Mouse (Mus musculus): ENCODE measurements around the gene R3hdm4. TPM values are rescaled to one million over a fixed set of nuclear protein-coding genes. Genes with fewer than 3 reads are reported as not detected.

The R3hdm4 gene
- polyA plus RNA-seq, 1 experiment from 2014 or later = 309 TPM

DNA sequence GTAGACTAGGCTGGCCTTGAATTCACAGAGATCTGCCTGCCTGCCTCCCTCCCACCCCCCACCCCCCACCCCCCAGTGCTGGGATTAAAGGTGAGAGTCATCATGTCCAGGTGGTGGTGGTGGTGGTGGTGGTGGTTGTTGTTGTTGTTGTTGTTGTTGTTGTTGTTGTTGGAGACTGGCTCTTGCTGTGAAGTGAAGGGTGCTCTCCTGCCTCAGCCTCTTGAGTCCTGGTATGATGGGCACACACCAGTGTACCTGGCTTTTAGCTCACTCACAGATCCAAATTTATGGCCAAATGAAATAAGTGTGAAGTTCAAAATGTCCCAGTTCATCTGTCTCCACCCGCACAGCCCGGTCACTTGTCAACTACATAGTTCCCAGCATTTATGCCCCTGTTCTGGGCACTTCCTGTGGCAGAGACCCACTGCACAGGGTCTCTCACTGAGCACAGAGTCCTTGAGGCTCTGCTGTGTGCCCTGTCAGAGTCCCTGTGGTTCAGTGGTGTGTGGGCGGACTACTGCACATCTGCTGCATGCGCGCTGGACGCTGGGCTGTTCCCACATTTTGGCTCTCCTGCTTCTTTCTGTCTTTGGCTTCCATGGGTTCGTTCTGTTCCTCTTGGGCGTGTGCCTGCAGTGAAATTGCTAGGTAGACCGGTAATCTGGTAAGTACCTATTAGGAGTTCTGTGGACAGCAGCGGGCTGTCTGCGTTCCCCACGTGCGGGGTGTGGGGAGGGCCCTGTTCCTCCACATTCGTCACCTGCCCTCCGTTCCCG lies 14.0 kb upstream of the R3hdm4 start:
- Histone ChIP-seq H3K27me3 (replicated peaks; ENCODE audit: control insufficient read depth, insufficient read depth, low read length) (no peaks in the 10 kb centered on the region), H3K9me3 (ENCODE audit: control insufficient read depth, low read length) (no peaks in the 10 kb centered on the region), H3K4me2 (ENCODE audit: low read length) (no peak overlapping the region), H3K4me3 (replicated peaks; ENCODE audit: low read length) (no peak overlapping the region), H3K27ac (ENCODE audit: low read length) (no peak overlapping the region), H3K4me1 (replicated peaks; ENCODE audit: control insufficient read depth, insufficient read depth, low read length) (peaks cover 20% of the 10 kb centered on the region), H3K9ac (replicated peaks; ENCODE audit: low read depth, low read length) (no peak overlapping the region), H3K36me3 (ENCODE audit: control insufficient read depth, insufficient read depth) (no peaks in the 10 kb centered on the region)
- ATAC-seq = no peak
- 89% methylated on average over 16 of the region's 16 CpGs for WGBS

- H3K4me2 ChIP-seq (ENCODE audit: low read length) = no peak overlapping the region
- H3K36me3 ChIP-seq (ENCODE audit: control insufficient read depth, insufficient read depth) = no peaks in the 10 kb centered on the region
- no peak overlapping the region for H3K9ac ChIP-seq (replicated peaks; ENCODE audit: low read depth, low read length)
- H3K27ac ChIP-seq (ENCODE audit: low read length) = peak overlapping the region; percentile 54; the same call in 1 of the 2 replicates
- H3K9me3 ChIP-seq (ENCODE audit: control insufficient read depth, low read length) = no peaks in the 10 kb centered on the region
- no peak overlapping the region for H3K4me3 ChIP-seq (replicated peaks; ENCODE audit: low read length)
- ATAC-seq = peak; percentile 63
- no peaks in the 10 kb centered on the region for H3K27me3 ChIP-seq (replicated peaks; ENCODE audit: control insufficient read depth, insufficient read depth, low read length)
- H3K4me1 ChIP-seq (replicated peaks; ENCODE audit: control insufficient read depth, insufficient read depth, low read length) = peaks cover 23% of the 10 kb centered on the region
- WGBS = 42% methylated on average over 13 of the region's 13 CpGs
Measured at GRCm38 (mm10) chr10:79934272-79934721, 13.3 kb upstream of the R3hdm4 start.

GRCm38 (mm10) chr10:79933861-79934260 lies 12.9 kb upstream of the R3hdm4 start:
- no peak for ATAC-seq
- Histone ChIP-seq H3K27ac (ENCODE audit: low read length) (peak overlapping the region; percentile 54; the same call in 1 of the 2 replicates), H3K4me1 (replicated peaks; ENCODE audit: control insufficient read depth, insufficient read depth, low read length) (peaks cover 28% of the 10 kb centered on the region), H3K36me3 (ENCODE audit: control insufficient read depth, insufficient read depth) (no peaks in the 10 kb centered on the region), H3K27me3 (replicated peaks; ENCODE audit: control insufficient read depth, insufficient read depth, low read length) (no peaks in the 10 kb centered on the region), H3K4me2 (ENCODE audit: low read length) (no peak overlapping the region), H3K9ac (replicated peaks; ENCODE audit: low read depth, low read length) (no peak overlapping the region), H3K4me3 (replicated peaks; ENCODE audit: low read length) (no peak overlapping the region), H3K9me3 (ENCODE audit: control insufficient read depth, low read length) (no peaks in the 10 kb centered on the region)
- 29% methylated on average over 6 of the region's 6 CpGs for WGBS

DNA sequence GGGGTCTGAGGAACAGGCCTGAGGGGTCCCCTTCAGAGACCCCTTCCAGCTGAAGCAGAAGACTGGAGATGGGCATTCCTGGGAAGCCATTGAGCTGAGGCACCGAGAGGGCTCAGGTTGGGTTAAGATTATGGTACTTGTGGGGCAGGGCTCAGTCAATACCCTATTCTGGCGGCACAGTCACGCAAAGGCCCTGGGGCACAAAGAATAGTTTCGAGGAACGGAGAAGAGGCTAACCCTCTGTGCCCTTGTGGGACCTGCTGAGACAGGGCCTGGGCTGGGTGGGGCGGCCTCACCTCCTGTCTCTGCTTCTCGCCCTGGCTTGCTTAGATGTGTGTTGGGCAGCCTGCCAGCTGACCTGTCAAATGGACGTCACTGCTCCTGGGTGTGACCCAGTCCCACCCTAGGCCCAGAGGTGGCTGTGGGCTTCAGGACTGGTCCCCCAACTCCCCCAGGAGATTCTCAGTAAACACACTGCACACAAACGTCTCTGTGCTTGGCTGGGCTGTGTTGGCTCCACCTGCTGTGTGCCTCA lies 12.2 kb upstream of the R3hdm4 start:
- Histone ChIP-seq H3K9ac (replicated peaks; ENCODE audit: low read depth, low read length) (no peak overlapping the region), H3K27ac (ENCODE audit: low read length) (no peak overlapping the region), H3K4me1 (replicated peaks; ENCODE audit: control insufficient read depth, insufficient read depth, low read length) (peaks cover 30% of the 10 kb centered on the region), H3K4me3 (replicated peaks; ENCODE audit: low read length) (no peak overlapping the region), H3K36me3 (ENCODE audit: control insufficient read depth, insufficient read depth) (no peaks in the 10 kb centered on the region), H3K27me3 (replicated peaks; ENCODE audit: control insufficient read depth, insufficient read depth, low read length) (no peaks in the 10 kb centered on the region), H3K9me3 (ENCODE audit: control insufficient read depth, low read length) (no peaks in the 10 kb centered on the region), H3K4me2 (ENCODE audit: low read length) (no peak overlapping the region)
- ATAC-seq = no peak
- 71% methylated on average over 9 of the region's 9 CpGs for WGBS

GRCm38 (mm10) chr10:79932736-79933135 lies 11.7 kb upstream of the R3hdm4 start:
- 26% methylated on average over 8 of the region's 8 CpGs for WGBS
- no peak for ATAC-seq
- no peak overlapping the region for H3K9ac ChIP-seq (replicated peaks; ENCODE audit: low read depth, low read length)
- H3K27me3 ChIP-seq (replicated peaks; ENCODE audit: control insufficient read depth, insufficient read depth, low read length) = no peaks in the 10 kb centered on the region
- H3K9me3 ChIP-seq (ENCODE audit: control insufficient read depth, low read length) = no peaks in the 10 kb centered on the region
- H3K4me3 ChIP-seq (replicated peaks; ENCODE audit: low read length) = no peak overlapping the region
- H3K27ac ChIP-seq (ENCODE audit: low read length) = no peak overlapping the region
- H3K4me1 ChIP-seq (replicated peaks; ENCODE audit: control insufficient read depth, insufficient read depth, low read length) = peaks cover 30% of the 10 kb centered on the region
- H3K36me3 ChIP-seq (ENCODE audit: control insufficient read depth, insufficient read depth) = no peaks in the 10 kb centered on the region
- no peak overlapping the region for H3K4me2 ChIP-seq (ENCODE audit: low read length)

GRCm38 (mm10) chr10:79931797-79932196 lies 10.8 kb upstream of the R3hdm4 start:
- Histone ChIP-seq H3K27me3 (replicated peaks; ENCODE audit: control insufficient read depth, insufficient read depth, low read length) (no peaks in the 10 kb centered on the region), H3K4me3 (replicated peaks; ENCODE audit: low read length) (no peak overlapping the region), H3K27ac (ENCODE audit: low read length) (no peak overlapping the region), H3K36me3 (ENCODE audit: control insufficient read depth, insufficient read depth) (no peaks in the 10 kb centered on the region), H3K9me3 (ENCODE audit: control insufficient read depth, low read length) (no peaks in the 10 kb centered on the region), H3K4me2 (ENCODE audit: low read length) (no peak overlapping the region), H3K9ac (replicated peaks; ENCODE audit: low read depth, low read length) (no peak overlapping the region), H3K4me1 (replicated peaks; ENCODE audit: control insufficient read depth, insufficient read depth, low read length) (peaks cover 24% of the 10 kb centered on the region)
- 80% methylated on average over 9 of the region's 9 CpGs for WGBS
- ATAC-seq = no peak

GRCm38 (mm10) chr10:79930826-79931186 lies 9.8 kb upstream of the R3hdm4 start:
- no peak overlapping the region; the same call in 1 of the 2 replicates for H3K9ac ChIP-seq (replicated peaks; ENCODE audit: low read depth, low read length)
- peaks cover 27% of the 10 kb centered on the region for H3K4me1 ChIP-seq (replicated peaks; ENCODE audit: control insufficient read depth, insufficient read depth, low read length)
- no peak overlapping the region for H3K4me2 ChIP-seq (ENCODE audit: low read length)
- H3K4me3 ChIP-seq (replicated peaks; ENCODE audit: low read length) = no peak overlapping the region
- no peak for ATAC-seq
- H3K9me3 ChIP-seq (ENCODE audit: control insufficient read depth, low read length) = no peaks in the 10 kb centered on the region
- 88% methylated on average over 16 of the region's 16 CpGs for WGBS
- H3K27me3 ChIP-seq (replicated peaks; ENCODE audit: control insufficient read depth, insufficient read depth, low read length) = no peaks in the 10 kb centered on the region
- no peak overlapping the region for H3K27ac ChIP-seq (ENCODE audit: low read length)
- H3K36me3 ChIP-seq (ENCODE audit: control insufficient read depth, insufficient read depth) = no peaks in the 10 kb centered on the region

DNA sequence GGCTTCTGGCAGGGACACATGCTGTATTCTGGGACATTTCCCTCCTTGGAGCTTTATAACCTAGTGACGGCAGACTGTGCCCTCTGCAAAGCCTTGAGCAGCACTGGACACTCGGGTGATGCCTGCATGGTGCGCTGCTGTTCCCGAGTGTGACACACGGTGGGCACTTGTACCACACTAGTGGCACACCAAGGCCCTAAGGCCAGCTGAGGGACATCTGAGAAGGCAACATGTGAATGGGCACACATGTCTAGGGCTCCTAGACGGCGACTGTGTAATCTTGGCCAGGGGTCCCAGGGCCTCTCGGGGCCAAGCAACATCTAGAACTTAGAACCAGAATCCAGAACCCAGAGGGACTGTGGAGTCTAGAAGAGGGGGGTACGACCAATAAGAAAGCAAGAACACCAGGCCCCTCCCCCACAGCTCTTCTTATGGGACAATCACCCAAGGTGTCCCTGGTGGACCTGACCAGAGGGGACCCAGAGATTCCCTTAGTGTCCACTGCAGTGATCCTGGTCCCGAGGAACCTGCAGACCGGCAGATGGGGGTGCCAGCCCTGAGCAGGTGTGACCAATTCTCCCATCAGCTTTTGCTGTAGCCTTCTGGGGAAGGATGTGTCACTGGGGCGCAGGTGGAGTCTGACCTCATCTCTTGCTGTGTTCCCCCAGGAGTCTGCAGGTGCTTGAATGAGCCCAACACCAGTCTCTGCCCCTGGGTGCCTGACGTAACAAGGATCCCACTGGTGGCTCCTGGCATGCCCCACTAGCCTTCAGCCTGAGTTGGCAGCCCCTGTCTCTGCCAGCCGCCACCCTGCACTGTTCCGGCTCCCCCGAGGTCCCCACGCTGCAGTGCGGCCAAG lies 9.2 kb upstream of the R3hdm4 start:
- no peak overlapping the region for H3K4me2 ChIP-seq (ENCODE audit: low read length)
- no peaks in the 10 kb centered on the region for H3K36me3 ChIP-seq (ENCODE audit: control insufficient read depth, insufficient read depth)
- no peak overlapping the region for H3K27ac ChIP-seq (ENCODE audit: low read length)
- H3K9me3 ChIP-seq (ENCODE audit: control insufficient read depth, low read length) = no peaks in the 10 kb centered on the region
- peaks cover 32% of the 10 kb centered on the region for H3K4me1 ChIP-seq (replicated peaks; ENCODE audit: control insufficient read depth, insufficient read depth, low read length)
- 87% methylated on average over 18 of the region's 18 CpGs for WGBS
- no peak overlapping the region; the same call in 1 of the 2 replicates for H3K9ac ChIP-seq (replicated peaks; ENCODE audit: low read depth, low read length)
- ATAC-seq = no peak
- no peaks in the 10 kb centered on the region for H3K27me3 ChIP-seq (replicated peaks; ENCODE audit: control insufficient read depth, insufficient read depth, low read length)
- H3K4me3 ChIP-seq (replicated peaks; ENCODE audit: low read length) = no peak overlapping the region
